ENCODE assay signal across 8 mouse cellular contexts in genomic region chr16:45653934-45654332, GRCm38 (mm10). TPM values are rescaled to one million over a fixed set of nuclear protein-coding genes. Genes with fewer than 3 reads are reported as not detected.
DNase-seq lines count a peak whose midpoint lies in the region; ATAC-seq and TF ChIP-seq lines count a peak whose summit lies in the region.

Gene BC016579, minus strand, starts transcription at chr16:45654068.

- H3K79me2 ChIP-seq in heart, adult 2 months (replicated peaks; ENCODE audit: control insufficient read depth, insufficient read depth, low read length) = no peaks in the 10 kb centered on the region

- TF ChIP-seq CTCF in heart, adult 2 months (IDR thresholded peaks at IDR 0.05) = no peak

- no peaks in the 10 kb centered on the region for H3K36me3 ChIP-seq in heart, adult 2 months (ENCODE audit: control insufficient read depth, insufficient read depth, low read length)
- no peaks in the 10 kb centered on the region for H3K36me3 ChIP-seq in embryonic facial prominence, embryonic 12.5 days
- H3K36me3 ChIP-seq in lung, embryonic 15.5 days = no peaks in the 10 kb centered on the region

- no peak within 1 kb of the TSS for H3K4me3 ChIP-seq in heart, adult 2 months
- peak within 1 kb of the TSS; percentile 28 for H3K4me3 ChIP-seq in embryonic facial prominence, embryonic 12.5 days
- H3K4me3 ChIP-seq in lung, embryonic 15.5 days = peak within 1 kb of the TSS; percentile 39

- H3K27ac ChIP-seq in heart, adult 2 months = no peak within 1 kb of the TSS
- no peak within 1 kb of the TSS for H3K27ac ChIP-seq in embryonic facial prominence, embryonic 12.5 days
- no peak within 1 kb of the TSS for H3K27ac ChIP-seq in lung, embryonic 15.5 days

- DNase-seq in heart, postnatal 4 days = peak; percentile 8
- no peak for DNase-seq in heart, adult 2 months
- peak; percentile 44 to 50 for DNase-seq in kidney, adult 8-10 months
- peak; percentile 10 for DNase-seq in retina, embryonic 14.5 days (ENCODE audit: low spot score)
- DNase-seq in layer of hippocampus, postnatal 10 days (ENCODE audit: low spot score in 2 of 2) = no peak
- no peak for DNase-seq in left cerebral cortex, postnatal 4 days

- no peaks in the 10 kb centered on the region for H3K9me3 ChIP-seq in embryonic facial prominence, embryonic 12.5 days
- no peaks in the 10 kb centered on the region for H3K9me3 ChIP-seq in lung, embryonic 15.5 days

- TF ChIP-seq EP300 in heart, adult 2 months (IDR thresholded peaks at IDR 0.05; ENCODE audit: insufficient read depth, low read depth, low read length) = no peak

- intact Hi-C loops in heart, adult 2 months (cut with DNase I) = no loop called here
- intact Hi-C loops in left cerebral cortex, postnatal 4 days (cut with DNase I) = no loop called here

- peaks cover 3% of the 10 kb centered on the region for H3K27me3 ChIP-seq in heart, adult 2 months (ENCODE audit: control insufficient read depth, insufficient read depth, low read length)
- peaks cover 16% of the 10 kb centered on the region for H3K27me3 ChIP-seq in embryonic facial prominence, embryonic 12.5 days
- no peaks in the 10 kb centered on the region for H3K27me3 ChIP-seq in lung, embryonic 15.5 days

- 22% methylated on average over 20 of the region's 20 CpGs for WGBS in heart, adult 2 months
- WGBS in embryonic facial prominence, embryonic 12.5 days = 4% methylated on average over 20 of the region's 20 CpGs
- 7% methylated on average over 20 of the region's 20 CpGs for WGBS in lung, embryonic 15.5 days

- no peak within 1 kb of the TSS for H3K9ac ChIP-seq in heart, adult 2 months (ENCODE audit: low read depth, low read length)
- no peak within 1 kb of the TSS for H3K9ac ChIP-seq in embryonic facial prominence, embryonic 12.5 days
- peak within 1 kb of the TSS; percentile 31 for H3K9ac ChIP-seq in lung, embryonic 15.5 days

- no peaks in the 10 kb centered on the region for H3K4me1 ChIP-seq in heart, adult 2 months (ENCODE audit: control insufficient read depth, insufficient read depth, low read length)
- peaks cover 6% of the 10 kb centered on the region; the same call in 1 of the 2 replicates for H3K4me1 ChIP-seq in embryonic facial prominence, embryonic 12.5 days
- peaks cover 7% of the 10 kb centered on the region; the same call in 1 of the 2 replicates for H3K4me1 ChIP-seq in lung, embryonic 15.5 days

- peak within 1 kb of the TSS; percentile 56 for H3K4me2 ChIP-seq in embryonic facial prominence, embryonic 12.5 days (replicated peaks)
- H3K4me2 ChIP-seq in lung, embryonic 15.5 days = peak within 1 kb of the TSS; percentile 77

- no peak for ATAC-seq in embryonic facial prominence, embryonic 12.5 days (ENCODE audit: insufficient number of reproducible peaks, insufficient read depth, low FRiP score, low TSS enrichment)
- ATAC-seq in lung, embryonic 15.5 days (ENCODE audit: borderline replicate concordance, extremely low read depth, low FRiP score, low TSS enrichment) = peak; percentile 57; the same call in 1 of the 2 replicates

- no peak for TF ChIP-seq POLR2A in heart, adult 2 months (IDR thresholded peaks at IDR 0.05; ENCODE audit: insufficient read depth, low read depth, low read length)

RNA-seq across cellular contexts. Expression of gene BC016579, which starts in this region (rescaled TPM):
- not detected for total RNA-seq in heart, postnatal 4 days (2021)
- total RNA-seq in heart, adult 2 months (2021) = not detected
- polyA plus RNA-seq in heart, adult 2 months (2012; rRNA removed) = not detected in 2 replicates
- polyA plus RNA-seq in embryonic facial prominence, embryonic 12.5 days (2016; fragmentation: Nextera tagmentation; extraction: Ambion mirVana) = not detected in 2 replicates
- 0.43 and 0.55 TPM in 2 replicates for polyA plus RNA-seq in lung, embryonic 15.5 days (2015; fragmentation: Nextera tagmentation; extraction: Ambion mirVana)
- not detected for total RNA-seq in layer of hippocampus, postnatal 10 days (2021)
- not detected for total RNA-seq in left cerebral cortex, postnatal 4 days (2021)

Comparison
In these comparisons a context has a peak if more than half of its experiments do, and no peak if none do; other contexts are left out.
1. Peak in DNase-seq in heart, postnatal 4 days; RNA of the gene not detected or under 1 TPM.
2. Peak in ATAC-seq, H3K4me3 ChIP-seq, H3K9ac ChIP-seq and H3K4me2 ChIP-seq in lung, embryonic 15.5 days; RNA of the gene not detected or under 1 TPM.
3. DNase-seq: peak in kidney, adult 8-10 months (2 of 2) and retina, embryonic 14.5 days (single experiment); none in heart, adult 2 months (0 of 2), layer of hippocampus, postnatal 10 days (0 of 2) and left cerebral cortex, postnatal 4 days (single experiment).